Mouse (Mus musculus) 3134 (cell line): ENCODE data around the gene Gm10392.

Experiments
- DNase-seq: peaks from one replicate; pipeline ENCODE4 v3.0.0-alpha.2; 2011; ENCODE audit warnings: low spot score; ENCODE audit not compliant: insufficient read length; ENCODE audit errors: extremely low read depth

The Gm10392 gene

GRCm38 (mm10) chr11:77508068-77509021 lies 10.7 kb downstream of the Gm10392 start:
- DNase-seq, result peak; percentile 78

GRCm38 (mm10) chr11:77507426-77507825 lies 11.6 kb downstream of the Gm10392 start:
- DNase-seq, result no peak

- DNase-seq, result no peak
Observed at GRCm38 (mm10) chr11:77506941-77507340, 12.1 kb downstream of the Gm10392 start.

GRCm38 (mm10) chr11:77506273-77506672 lies 12.7 kb downstream of the Gm10392 start:
- DNase-seq, result no peak

- DNase-seq, result no peak
Observed at GRCm38 (mm10) chr11:77505291-77505980, 13.6 kb downstream of the Gm10392 start.

GRCm38 (mm10) chr11:77504377-77504776 lies 14.6 kb downstream of the Gm10392 start:
- no peak for DNase-seq

- DNase-seq, result no peak
Observed at GRCm38 (mm10) chr11:77503511-77503910, 15.5 kb downstream of the Gm10392 start.

GRCm38 (mm10) chr11:77502481-77502880 lies 16.5 kb downstream of the Gm10392 start:
- DNase-seq, result no peak

- DNase-seq, result no peak
Observed at GRCm38 (mm10) chr11:77501971-77502370, 17.0 kb downstream of the Gm10392 start.

- no peak for DNase-seq
Observed at GRCm38 (mm10) chr11:77501392-77501791, 17.6 kb downstream of the Gm10392 start.

GRCm38 (mm10) chr11:77500361-77501325 lies 18.4 kb downstream of the Gm10392 start:
- DNase-seq, result no peak

- no peak for DNase-seq
Observed at GRCm38 (mm10) chr11:77499354-77499753, 19.6 kb downstream of the Gm10392 start.

- DNase-seq, result no peak
Observed at GRCm38 (mm10) chr11:77498261-77499139, 20.5 kb downstream of the Gm10392 start.

- DNase-seq, result no peak
Observed at GRCm38 (mm10) chr11:77497851-77498250, 21.1 kb downstream of the Gm10392 start.

- no peak for DNase-seq
Observed at GRCm38 (mm10) chr11:77497341-77497756, 21.6 kb downstream of the Gm10392 start.

- no peak for DNase-seq
Observed at GRCm38 (mm10) chr11:77495507-77495906, 23.5 kb downstream of the Gm10392 start.

GRCm38 (mm10) chr11:77494782-77495181 lies 24.2 kb downstream of the Gm10392 start:
- no peak for DNase-seq

- DNase-seq, result no peak
Observed at GRCm38 (mm10) chr11:77494344-77494676, 24.7 kb downstream of the Gm10392 start.

- peak; percentile 65 for DNase-seq
Observed at GRCm38 (mm10) chr11:77493512-77494343, 25.3 kb downstream of the Gm10392 start, which contains the start of gene Git1. Gene Git1 (plus strand): TSS chr11:77493562.
